Mouse (Mus musculus) heart, postnatal 0 days (tissue): Measurements from ENCODE around the gene Dennd1a.

Source experiments
- CTCF ChIP-seq: IDR thresholded peaks from 2 replicates; pipeline ENCODE4 v1.5.1; 2016; ENCODE audit warnings: antibody characterized with exemption, control low read depth, low read depth
- EP300 ChIP-seq: IDR thresholded peaks from 2 replicates; pipeline ENCODE4 v1.6.1; 2016; ENCODE audit warnings: antibody characterized with exemption, low read depth

- no peak for TF ChIP-seq EP300
- TF ChIP-seq CTCF = no peak
Measured at GRCm38 (mm10) chr2:37939997-37940396, 347.2 kb downstream of the Dennd1a start.
